Mouse (Mus musculus) layer of hippocampus, adult 9-11 months (tissue): ENCODE measurements at regions not wholly inside any gene's neighbourhood (a gene's known extent, or its start where the extent isn't known, plus 50 kb on each side); places are given as distances from the start of the nearest gene placed in this dataset.
"Not testable (repeated sequence)": the region's sequence is repeated elsewhere in the genome, so short reads cannot be mapped to it uniquely, and the experiment has no call there.

ENCODE experiments used
- DNase-seq: peaks from one replicate; pipeline ENCODE4 v3.0.0; 2022

- no peak for DNase-seq
Measured at GRCm38 (mm10) chr16:30193294-30194261, 73.7 kb downstream of the Cpn2 start.

GRCm38 (mm10) chr16:30194836-30195235 is 72.5 kb downstream of the Cpn2 start:
- no peak for DNase-seq

GRCm38 (mm10) chr16:30195859-30196258 is 71.4 kb downstream of the Cpn2 start:
- not testable (repeated sequence) for DNase-seq

GRCm38 (mm10) chr16:30197351-30197750 is 69.9 kb downstream of the Cpn2 start:
- DNase-seq = no peak

- DNase-seq = no peak
Measured at GRCm38 (mm10) chr16:30199836-30200235, 67.5 kb downstream of the Cpn2 start.

- no peak for DNase-seq
Measured at GRCm38 (mm10) chr16:30204144-30204543, 63.2 kb downstream of the Cpn2 start.

- no peak for DNase-seq
Measured at GRCm38 (mm10) chr16:30205314-30205815, 61.9 kb downstream of the Cpn2 start.

GRCm38 (mm10) chr16:30205816-30206356 is 61.4 kb downstream of the Cpn2 start:
- no peak for DNase-seq
